Mouse (Mus musculus): Measurements from ENCODE around the gene Rtn4rl1.
"Not testable (repeated sequence)": the region's sequence is repeated elsewhere in the genome, so short reads cannot be mapped to it uniquely, and the experiment has no call there.

Gene Rtn4rl1

GRCm38 (mm10) chr11:75166193-75166842 lies 27.3 kb upstream of the Rtn4rl1 start:
- DNase-seq, result no peak

DNA sequence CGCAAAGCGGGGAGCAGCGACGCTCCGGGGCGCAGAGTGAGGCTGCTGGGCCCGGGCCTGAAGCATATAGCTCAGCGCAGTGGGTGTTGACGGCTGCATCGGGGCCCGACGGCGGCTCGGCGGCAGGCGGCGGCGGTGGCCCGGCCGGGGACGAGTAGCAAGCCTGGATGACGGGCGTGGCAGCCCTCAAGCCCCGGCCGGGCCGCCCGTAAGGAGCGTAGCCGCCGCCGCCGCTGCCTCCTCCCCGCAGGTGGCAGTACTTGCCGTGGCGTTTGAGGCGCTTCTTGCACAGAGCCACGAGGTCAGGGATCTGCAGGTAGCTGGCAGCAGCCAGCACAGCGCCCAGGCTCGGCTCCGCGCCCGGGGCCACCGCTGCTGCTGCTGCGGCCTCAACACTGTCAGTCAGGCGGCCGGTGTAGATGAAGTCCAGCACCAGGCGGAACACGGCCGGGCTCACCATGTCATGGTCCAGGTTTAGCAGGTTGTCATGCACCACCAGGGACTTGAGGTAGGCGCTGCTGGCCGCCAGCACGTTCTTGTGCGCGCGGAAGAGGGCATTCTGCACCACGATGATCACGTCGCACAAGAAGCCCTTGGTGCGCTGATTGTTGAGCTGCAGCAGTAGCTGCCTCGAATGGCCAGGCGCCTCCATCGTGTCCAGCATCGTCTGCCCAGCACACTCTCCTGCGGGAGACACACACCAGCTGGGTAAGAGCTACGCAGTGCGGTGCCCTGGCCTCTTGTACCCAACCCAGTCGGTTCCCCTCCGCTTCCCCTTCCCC lies 26.5 kb upstream of the Rtn4rl1 start:
- DNase-seq, result no peak

- DNase-seq, result no peak
Observed at GRCm38 (mm10) chr11:75167643-75168589, 25.7 kb upstream of the Rtn4rl1 start.

DNA sequence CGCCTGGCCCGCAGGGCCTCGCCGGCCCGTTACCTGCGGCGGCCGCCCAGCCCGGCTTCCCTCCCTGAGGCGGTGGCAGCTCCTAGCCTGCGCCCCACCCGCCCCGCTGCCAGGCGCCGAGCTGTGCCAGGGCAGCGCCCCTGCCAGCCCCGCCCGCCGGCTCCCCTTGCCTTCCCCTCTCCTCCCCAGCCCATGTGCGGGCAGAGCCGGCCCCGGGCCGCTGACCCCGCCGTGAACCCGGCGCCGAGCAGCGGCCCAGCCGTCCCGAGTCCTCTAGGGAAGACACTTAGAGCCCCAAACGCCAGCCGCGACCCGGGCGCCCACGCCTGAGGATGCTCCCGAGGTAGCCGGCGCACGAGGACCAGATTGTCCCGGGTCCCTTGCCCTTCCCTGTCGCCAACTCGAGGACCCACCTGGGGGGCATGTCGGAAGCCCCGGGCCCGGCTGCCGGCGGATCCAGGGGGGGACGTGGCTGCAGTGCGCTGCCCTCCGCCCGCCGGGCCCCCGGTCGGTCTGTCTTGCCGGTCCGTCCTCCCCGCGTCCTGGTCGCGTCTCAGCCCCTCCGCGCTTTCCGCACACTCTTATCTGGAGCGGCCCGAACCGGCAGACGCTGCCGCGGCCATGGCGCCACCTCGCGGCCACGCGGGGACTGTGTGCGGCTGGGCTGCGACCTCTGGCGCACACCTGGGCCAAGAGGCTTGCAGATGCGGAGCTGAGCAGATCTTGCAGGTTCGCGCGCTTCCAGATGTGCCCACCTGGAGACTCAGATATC lies 24.8 kb upstream of the Rtn4rl1 start:
- DNase-seq, result peak; percentile 81

GRCm38 (mm10) chr11:75169405-75170080 lies 24.0 kb upstream of the Rtn4rl1 start, which contains the start of gene Hic1:
TSS of gene Hic1 (minus strand) at chr11:75169519.
- no peak for DNase-seq

- DNase-seq, result peak; percentile 96
Observed at GRCm38 (mm10) chr11:75170136-75170751, 23.3 kb upstream of the Rtn4rl1 start.

DNA sequence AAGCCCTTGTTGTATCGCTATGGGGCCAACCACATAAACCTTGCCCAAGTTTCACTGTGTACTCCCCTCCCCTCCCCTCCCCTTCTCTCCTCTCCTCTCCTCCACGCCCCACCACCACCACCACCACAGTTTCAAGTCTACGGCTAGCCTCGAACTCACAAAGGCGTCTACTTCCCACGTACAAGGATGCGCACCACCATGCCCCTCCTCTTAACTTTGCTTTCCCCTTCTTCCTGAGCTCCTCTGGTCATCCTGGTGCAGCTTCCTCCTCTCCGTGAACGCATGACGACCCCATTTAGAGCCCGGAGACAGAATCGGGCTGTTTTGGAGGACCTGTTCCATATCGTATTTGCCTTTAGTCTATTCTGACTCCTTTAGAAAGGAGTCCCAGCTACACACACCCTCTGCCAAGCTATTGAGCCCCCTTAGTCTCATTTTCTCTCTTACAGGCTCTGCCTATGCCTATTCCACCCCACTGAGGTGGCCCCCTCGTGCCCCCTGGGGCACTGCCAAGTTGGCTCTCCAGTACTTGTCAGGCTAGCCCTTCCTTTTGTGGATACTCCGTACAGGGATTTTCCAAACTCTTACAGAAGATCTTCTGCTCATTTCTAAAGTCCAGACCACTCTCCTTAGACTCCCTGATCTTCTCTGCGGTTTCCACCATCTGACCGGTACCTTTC lies 22.3 kb upstream of the Rtn4rl1 start:
- peak; percentile 46 for DNase-seq

- peak; percentile 56 for DNase-seq
Observed at GRCm38 (mm10) chr11:75172151-75173094, 21.2 kb upstream of the Rtn4rl1 start.

DNA sequence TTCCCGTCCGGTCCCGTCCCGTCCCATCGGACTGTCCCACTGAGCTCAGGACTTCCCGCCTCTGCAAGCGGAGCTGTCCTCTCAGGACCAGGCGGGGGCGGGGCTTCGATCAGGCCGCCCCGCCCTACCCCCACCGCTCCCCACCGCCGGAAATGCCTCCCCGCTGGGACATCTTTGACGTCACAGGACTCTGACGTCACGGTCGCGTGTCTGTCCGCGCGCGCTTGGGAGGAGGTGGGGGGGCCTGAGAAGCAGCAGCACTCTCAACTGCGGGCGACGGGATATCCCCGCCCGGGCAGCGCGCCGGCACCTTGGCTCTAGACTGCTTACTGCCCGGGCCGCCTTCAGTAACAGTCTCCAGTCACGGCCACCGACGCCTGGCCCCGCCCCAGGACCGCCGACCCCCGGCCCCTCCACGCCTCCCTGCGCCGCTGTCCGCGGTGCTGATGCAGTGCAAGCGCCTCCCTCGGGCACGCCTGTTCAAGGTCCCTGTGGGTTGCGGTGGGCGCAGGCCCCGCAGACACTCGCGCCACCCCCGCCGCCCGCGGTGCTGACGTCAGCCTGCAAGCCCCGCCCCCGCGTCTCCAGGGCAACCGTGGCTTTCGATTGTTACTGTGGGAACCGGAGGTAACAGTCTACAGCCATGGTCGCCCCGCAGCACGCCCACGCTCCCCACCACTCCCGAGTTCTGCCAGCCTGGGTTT lies 20.3 kb upstream of the Rtn4rl1 start:
- DNase-seq, result peak; percentile 90

- no peak for DNase-seq
Observed at GRCm38 (mm10) chr11:75173799-75174165, 19.8 kb upstream of the Rtn4rl1 start.

DNA sequence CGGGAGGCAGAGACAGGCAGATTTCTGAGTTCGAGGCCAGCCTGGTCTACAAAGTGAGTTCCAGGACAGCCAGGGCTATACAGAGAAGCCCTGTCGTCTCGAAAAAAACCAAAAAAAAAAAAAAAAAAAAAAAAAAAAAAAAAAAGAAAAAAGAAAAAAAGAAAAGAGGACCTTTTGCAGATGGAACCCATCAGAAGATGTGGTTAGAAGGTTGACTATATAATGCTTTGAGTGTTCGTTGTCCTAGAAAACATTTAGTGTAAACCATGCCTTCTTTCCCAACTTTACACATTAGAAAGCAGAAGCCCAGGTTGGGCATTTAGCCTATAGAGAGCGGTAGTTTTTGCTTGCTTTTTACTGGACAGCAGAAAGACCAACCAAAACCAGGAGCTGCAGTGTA lies 19.0 kb upstream of the Rtn4rl1 start:
- DNase-seq, result not testable (repeated sequence)

GRCm38 (mm10) chr11:75178011-75178410 lies 15.6 kb upstream of the Rtn4rl1 start:
- DNase-seq, result no peak

DNA sequence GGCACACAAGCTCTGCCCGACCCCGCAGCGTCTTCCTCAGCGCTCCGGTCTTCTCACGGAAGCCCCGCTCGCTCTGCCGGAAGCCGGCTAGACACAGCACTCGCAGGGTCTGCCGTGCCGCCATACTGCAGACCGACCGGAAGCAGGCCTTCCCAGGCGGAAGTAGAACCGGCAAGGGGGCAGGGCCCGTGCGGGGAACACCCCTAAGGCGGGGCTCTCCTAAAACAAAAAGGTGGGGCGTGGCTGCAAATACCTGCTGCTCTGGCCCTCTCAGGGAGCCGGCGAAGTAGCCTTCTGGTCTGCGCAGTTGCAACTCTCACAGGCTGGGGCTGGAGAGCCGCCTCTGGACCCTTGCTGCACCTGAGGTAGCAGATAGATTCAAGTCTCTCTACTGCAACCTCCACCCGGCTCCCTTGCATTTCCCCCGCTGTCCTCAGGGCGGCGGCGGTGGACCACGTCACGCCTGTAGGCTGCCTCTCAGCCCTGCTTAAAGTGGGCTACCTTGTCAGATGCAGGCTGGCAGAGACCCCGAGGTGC lies 14.8 kb upstream of the Rtn4rl1 start, which contains the start of gene Ovca2:
Gene Ovca2 (minus strand): TSS at position 164 of the 537 bp plus-strand sequence.
- DNase-seq, result peak; percentile 90

GRCm38 (mm10) chr11:75183917-75184570 lies 9.5 kb upstream of the Rtn4rl1 start:
- no peak for DNase-seq

- DNase-seq, result no peak
Observed at GRCm38 (mm10) chr11:75184573-75184972, 9.0 kb upstream of the Rtn4rl1 start.

DNA sequence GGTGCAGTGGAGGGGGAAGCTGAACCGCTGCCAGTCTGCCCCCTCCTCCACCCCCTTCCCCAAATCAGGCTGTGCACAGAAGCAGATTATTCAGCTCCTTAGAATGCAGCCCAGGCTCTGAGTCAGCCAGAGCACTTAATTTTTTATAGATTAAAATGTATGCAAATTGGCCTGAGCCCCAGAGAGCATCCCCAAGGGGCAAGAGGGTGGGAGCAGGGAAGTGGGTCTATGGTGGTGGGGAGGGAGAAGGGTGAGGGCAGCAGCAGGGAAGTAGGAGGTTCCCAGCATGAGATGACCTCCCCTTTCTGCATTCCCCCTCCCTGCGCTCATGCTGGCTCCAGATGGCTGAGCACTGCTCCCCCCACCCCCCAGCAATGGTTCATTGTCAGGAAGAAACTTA lies 8.6 kb upstream of the Rtn4rl1 start:
- DNase-seq, result no peak

DNA sequence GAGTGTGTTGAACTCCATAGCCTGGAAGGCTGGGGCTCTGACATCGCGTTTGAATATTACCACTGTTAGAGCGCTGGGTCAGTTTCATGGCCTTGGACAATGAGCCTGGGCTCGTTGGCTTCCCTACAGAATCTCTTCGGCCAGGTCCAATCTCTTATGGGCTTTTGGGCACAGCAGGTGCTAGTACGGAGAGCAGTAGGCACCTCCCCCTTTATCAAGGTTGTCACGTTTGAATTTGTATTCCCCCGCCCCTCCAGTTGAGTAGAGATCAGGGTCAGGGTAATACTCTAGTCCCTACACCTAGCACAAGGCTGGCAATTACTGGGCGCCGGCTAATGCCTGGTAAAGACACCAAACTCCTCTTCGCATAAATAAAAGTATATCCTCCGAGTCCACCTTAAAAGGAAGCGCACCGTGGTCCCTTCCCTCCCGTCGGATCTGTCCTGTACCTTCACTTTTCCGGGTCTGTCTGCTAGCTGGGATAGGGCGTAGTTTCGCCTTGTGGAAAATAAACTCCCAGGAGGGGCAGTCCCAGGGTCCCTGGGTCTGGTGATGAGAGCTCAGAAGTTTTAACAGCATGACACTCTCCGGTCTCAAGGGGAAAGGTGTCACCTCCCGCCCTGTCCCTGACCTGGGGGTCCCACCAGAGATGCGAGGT lies 3.7 kb upstream of the Rtn4rl1 start:
- peak; percentile 24 for DNase-seq

DNA sequence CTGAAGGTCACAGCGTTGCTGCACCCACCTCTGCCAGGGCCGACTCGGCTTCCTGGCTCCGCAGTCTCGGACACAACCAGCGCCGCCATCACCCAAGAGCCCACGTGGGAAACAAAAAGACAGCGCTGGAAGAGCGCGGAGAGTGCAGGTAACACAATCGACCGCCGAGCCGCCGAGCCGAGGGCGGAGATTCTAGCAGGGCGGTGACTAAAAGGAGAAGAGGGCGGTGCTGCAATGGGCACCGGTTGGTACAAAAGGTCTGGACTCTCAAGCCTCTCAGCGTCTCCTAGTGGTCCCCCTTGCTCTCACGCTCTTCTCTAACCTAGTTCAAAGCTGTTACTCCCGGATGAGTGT lies 3.2 kb upstream of the Rtn4rl1 start:
- DNase-seq, result peak; percentile 78
